Mouse (Mus musculus) layer of hippocampus, adult 18-20 months (tissue): ENCODE measurements at regions not wholly inside any gene's neighbourhood (a gene's known extent, or its start where the extent isn't known, plus 50 kb on each side); places are given as distances from the start of the nearest gene placed in this dataset.
"Not testable (repeated sequence)": the region's sequence is repeated elsewhere in the genome, so short reads cannot be mapped to it uniquely, and the experiment has no call there.

Source experiments
- DNase-seq, 2 experiments: peaks; one replicate each; pipeline ENCODE4 v3.0.0; 2022; ENCODE audit warnings: low spot score in 2 of 2

GRCm38 (mm10) chr1:95397188-95397587 is 83.8 kb downstream of the Fam174a start:
- DNase-seq = no peak

- DNase-seq = no peak
These were observed 86.3 kb downstream of the Fam174a start for GRCm38 (mm10) chr1:95399764-95400163.

DNA sequence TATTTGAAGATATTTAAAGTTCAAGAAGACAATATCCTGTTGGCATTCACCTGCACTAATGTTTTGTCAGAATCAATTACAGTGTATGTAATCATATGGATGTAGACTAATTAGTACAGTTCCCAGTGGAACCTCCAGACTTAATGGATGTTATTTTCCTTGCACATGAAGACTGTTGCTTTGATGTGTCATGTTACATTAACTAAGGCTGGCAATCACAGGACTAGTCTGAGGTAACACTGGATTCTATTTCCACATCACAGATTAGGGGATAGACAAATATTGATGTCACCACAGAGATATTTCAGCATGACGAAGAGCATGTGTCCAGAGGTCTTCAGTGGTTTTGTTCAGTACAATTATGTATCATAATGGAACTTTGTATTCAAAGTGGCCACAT is 108.8 kb downstream of the Fam174a start:
- no peak for DNase-seq

DNA sequence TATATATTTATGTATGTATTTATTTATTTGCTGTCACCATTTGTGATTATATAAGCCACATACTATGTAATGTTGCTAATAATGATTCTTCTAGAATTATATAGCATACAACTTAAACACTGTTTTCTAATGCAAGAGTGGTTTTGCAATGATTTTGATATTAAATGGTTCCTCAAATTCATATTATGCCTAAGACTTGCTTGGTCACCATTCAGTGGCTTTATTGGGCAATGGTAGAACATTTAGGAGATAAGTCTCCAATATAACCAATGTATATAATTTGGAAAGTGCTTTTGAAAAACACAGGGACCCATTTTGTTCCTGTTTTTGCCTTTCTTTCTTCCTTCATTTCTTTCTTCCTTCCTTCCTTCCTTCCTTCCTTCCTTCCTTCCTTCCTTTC is 112.0 kb downstream of the Fam174a start:
- DNase-seq = no peak

GRCm38 (mm10) chr1:95437155-95437554 is 123.7 kb downstream of the Fam174a start:
- no peak for DNase-seq

DNA sequence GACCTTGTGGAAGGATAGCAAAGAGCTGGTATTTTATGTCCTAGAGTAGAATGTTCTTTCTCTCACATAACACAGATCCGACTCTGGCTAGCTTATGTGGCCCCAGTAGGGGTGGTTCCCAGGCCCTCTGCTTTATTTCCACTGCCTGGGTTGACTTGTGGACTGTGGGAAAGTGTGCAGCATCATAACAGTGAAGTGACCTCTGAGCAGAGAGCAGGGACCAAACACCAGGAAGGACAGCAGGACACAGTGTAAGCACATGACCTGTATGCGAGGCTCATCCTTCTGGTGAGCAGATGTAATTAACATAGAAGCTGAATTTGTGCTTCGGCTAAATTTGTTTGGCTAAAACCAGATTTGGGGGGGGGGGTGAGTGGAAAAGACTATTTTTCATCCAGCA is 132.1 kb downstream of the Fam174a start:
- DNase-seq = no peak

DNA sequence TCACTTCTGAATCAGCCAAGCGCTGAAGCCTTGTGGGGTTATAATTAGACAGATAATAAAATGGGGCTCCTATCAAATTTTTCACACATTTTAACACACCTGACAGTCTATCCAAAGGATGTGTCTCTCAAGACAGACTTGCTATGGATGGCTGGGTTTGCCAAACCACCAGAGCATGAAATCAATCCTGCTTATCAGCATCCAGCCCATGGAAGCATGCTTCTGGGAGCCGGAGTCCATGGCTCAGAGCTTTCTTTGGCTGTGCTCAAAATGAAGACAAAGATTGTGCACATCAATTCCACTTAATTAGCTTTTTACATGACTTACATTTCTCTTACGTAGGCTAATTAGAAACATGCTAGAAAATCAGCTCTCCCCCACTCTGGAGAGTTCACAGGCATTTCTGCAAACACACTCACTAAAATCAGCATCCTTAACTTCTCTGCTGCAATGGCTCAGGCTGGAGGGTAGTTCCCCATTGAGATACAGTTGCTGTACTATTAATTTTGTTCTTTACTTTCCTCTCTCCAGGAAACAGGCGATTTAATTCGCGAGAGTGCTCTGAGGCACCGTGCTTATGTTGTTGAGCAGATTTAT is 135.6 kb downstream of the Fam174a start:
- DNase-seq = no peak

DNA sequence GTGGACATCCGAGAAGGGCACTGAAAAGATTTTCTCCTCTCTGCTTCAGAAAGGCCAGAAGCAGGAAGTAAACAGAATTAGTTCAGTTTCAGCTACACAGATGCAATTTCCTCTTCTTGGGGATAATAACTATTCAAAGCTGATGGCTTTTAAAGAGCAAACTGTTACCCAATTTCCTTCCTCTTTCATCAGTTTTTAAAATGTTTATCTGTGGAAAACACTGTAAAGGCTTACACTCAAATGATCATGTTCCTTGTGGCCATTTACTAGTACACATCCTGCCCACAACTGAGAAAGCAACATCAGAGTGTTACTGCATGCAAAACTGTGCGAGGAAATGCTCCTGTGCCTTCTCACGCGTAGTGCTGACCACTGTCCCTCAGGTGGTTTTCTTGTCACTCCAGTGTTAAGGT is 137.5 kb downstream of the Fam174a start:
- no peak for DNase-seq

- peak; percentile 22 to 71 for DNase-seq
These were observed 138.3 kb downstream of the Fam174a start for GRCm38 (mm10) chr1:95451755-95452154.

DNA sequence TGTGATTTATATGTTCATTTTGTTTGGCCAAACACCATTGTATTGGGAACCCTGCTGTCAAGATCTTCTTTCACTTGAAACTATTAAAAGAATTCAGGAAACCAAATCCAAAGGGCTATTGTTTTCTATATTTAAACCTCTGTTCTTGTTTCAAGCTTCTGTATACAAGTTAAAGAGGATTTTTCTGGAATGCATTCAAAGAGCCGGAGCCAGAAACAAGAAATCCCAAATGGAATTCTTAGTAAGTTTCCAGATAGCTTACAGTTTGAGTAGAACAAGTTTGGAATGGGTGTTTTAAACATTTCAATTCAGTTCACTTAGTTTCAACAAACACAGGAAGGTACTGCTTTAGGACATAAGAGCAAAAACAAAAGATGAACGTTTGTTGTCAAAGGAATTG is 140.8 kb downstream of the Fam174a start:
- DNase-seq = no peak

DNA sequence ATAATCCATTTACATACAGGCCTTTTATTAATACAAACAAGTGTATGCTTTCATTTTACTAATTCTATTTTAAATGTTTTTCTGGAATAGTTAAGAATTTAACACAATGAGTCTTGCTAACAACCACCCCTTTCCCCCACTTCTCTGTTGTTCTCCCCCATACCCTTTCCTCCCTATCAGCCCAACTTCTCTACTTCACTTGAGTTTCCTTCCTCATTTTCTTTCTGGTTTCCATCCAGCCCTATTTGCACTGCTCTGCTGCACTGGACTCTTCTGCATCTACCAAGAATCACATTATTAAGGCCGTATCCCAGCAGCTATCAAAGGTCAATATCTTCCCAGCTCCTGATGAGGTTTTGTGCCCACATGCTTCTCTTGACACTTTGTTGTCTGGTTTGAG is 145.9 kb downstream of the Fam174a start:
- no peak for DNase-seq

GRCm38 (mm10) chr1:95468095-95468494 is 154.7 kb downstream of the Fam174a start:
- no peak for DNase-seq

GRCm38 (mm10) chr1:95468772-95469171 is 155.3 kb downstream of the Fam174a start:
- DNase-seq = no peak

GRCm38 (mm10) chr1:95470491-95470890 is 157.1 kb downstream of the Fam174a start:
- DNase-seq = no peak

DNA sequence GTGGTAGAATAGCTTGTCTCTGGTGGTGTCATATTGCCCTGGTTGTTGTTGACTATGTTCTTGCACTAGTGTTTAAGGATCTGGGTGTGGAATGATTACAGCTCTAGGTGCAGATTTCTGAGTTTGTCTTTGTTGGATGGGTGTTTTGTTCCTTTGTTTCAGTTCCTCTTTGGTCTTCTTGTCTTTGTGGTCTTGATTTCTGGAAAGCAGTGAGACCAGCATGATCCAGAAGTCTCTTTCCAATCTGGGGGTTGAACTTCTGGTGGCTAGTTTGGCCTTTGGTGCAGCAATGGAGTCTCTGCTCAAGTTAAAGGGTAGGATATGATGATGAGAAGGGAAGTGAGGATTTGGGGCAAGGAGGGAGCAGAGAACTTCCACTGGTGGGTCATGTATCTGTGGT is 174.4 kb downstream of the St8sia4 start:
- no peak for DNase-seq

DNA sequence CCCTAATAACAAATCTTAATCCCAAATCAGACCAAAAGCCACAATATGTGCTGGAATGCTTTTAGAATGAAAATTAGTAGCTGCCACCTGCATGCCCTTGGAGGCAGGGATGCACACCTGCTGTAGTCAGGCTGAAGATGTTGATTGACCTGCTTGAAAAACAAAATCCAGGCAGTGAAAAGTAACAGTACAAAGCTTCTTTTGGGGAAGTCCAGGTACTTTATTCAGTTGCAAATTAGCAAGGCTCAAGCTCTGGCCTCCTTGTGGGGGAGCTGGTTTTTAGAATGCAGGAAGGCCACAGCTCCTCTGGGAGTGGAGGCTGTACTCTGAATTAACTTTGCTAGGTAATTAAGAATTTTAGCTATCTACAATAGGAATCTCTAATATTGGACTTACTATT is 166.7 kb downstream of the St8sia4 start:
- DNase-seq = not testable (repeated sequence)

- no peak for DNase-seq
These were observed 158.7 kb downstream of the St8sia4 start for GRCm38 (mm10) chr1:95508718-95509117.

DNA sequence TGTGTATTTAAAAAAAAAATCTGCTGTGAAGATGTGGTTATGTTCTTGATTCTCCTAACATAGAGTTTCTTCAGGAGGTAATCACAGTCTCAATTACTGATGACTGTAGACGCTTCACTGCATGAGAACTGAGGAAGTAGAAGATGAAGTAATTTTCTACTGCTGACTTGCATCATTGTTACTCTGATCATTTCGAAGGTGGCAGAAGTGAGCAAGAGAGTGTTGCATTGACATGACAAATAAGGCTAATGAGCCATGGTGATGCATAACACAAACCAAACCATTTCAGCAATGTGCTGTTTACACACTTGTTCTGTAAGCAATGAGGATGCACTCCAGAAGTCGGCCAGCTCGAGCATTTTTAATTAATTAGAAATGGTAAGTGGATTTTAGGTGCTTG is 138.6 kb downstream of the St8sia4 start:
- DNase-seq = no peak

GRCm38 (mm10) chr1:95531017-95531416 is 136.4 kb downstream of the St8sia4 start:
- DNase-seq = no peak
